Mouse (Mus musculus): ENCODE measurements around the gene Ube2z.

- TF ChIP-seq CTCF (IDR thresholded peaks at IDR 0.05; ENCODE audit: low read depth) (no peak), EP300 (IDR thresholded peaks at IDR 0.05; ENCODE audit: low read depth) (no peak)
These were observed 43.2 kb upstream of the Ube2z start for GRCm38 (mm10) chr11:96108376-96108775.
